Mouse (Mus musculus): ENCODE results near the gene Gpat3.

GRCm38 (mm10) chr5:100911502-100912097 is 66.1 kb downstream of the Gpat3 start:
- TF ChIP-seq CTCF (IDR thresholded peaks at IDR 0.05; ENCODE audit: low read depth) (peak; percentile 53), EP300 (optimal IDR thresholded peaks at IDR 0.05) (no peak)

All from stomach, postnatal 0 days (tissue).